Mouse (Mus musculus) megakaryocyte progenitor cell, adult 5-6 weeks (primary cell): ENCODE results near the gene Elk4. TPM values are rescaled to one million over a fixed set of nuclear protein-coding genes. Genes with fewer than 3 reads are reported as not detected.
A peak's percentile ranks its signal among the peaks of the same experiment; 100 is the strongest.

Source experiments
- ATAC-seq: replicated peaks from 2 replicates; pipeline ENCODE4 v1.8.0; 2016; ENCODE audit warnings: mild to moderate bottlenecking, moderate TSS enrichment, inconsistent platforms; ENCODE audit not compliant: poor library complexity
- total RNA-seq, 2 experiments: library from RNA; stranded (forward) in 1 of 2; stranded (reverse) in 1 of 2; fragments of 157-497, 149-512 nt in 1 of 2; fragments of 200-1000 nt in 1 of 2; gene quantifications; 2 replicates each; pipeline versions ENCODE4 v1.2.3 to v1.2.4; 2015 to 2017

The Elk4 gene
- total RNA-seq, 2 experiments from 2014 or later, result 44.3 to 87.7 TPM

DNA sequence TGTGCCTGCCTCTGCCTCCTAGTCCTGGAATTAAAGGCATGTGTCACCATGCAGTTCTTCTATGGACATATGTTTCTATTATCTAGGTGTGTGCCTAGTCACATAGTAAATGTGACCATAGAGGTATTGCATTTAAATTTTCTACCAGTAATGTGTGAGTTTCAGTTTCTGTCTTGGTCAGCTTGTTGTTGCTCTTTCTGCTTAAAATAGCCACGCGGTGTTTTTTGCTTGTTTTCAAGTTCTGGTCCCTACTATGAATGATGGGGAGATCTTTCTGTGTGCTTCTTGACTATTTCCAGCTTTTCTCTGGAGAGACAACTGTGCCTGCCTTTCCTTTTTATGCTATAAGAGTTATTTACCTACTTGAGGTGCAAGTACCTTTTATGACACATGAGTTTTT lies 4.4 kb downstream of the Elk4 start:
- no peak for ATAC-seq

DNA sequence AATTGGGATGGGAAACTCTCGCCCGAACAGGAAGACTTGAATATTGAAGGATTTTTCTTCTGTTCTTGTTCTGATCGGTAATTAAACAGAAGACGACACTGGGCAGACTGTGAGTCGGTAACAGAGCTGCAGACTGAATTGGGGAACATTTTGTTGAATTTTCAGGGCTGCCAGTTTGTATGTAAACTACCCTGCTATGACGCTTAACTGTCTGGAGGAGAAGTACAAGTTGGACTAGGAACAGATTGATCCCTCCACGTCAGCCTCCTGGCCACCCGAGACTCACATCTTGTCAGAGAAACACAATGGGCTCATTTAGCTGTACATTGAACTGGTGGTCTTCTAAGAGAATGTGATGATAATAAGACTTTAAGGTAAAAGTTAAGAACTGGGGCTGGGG lies 5.5 kb downstream of the Elk4 start:
- ATAC-seq, result no peak

GRCm38 (mm10) chr1:132014800-132015199 lies 7.4 kb downstream of the Elk4 start:
- peak; percentile 52; the same call in 1 of the 2 replicates for ATAC-seq

GRCm38 (mm10) chr1:132016691-132017090 lies 9.3 kb downstream of the Elk4 start:
- ATAC-seq, result no peak

DNA sequence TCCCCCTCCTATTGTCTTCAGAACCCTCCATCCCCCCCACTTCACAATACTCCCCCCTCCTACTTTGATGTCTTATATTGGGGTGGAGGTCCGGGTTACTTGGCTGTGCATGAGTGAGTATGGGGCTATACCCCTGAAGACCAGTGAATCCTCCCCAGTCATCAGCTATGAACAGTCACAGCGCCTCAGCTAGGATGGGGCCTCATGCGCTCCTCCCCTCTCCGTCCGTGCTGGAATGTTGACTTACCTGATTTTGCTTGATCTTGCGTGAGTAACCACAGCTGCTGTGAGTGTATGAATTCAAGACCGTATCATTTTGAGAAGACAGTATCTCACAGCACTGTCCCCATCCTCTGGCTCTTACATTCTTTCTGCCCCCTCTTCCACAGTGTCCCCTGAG lies 12.5 kb downstream of the Elk4 start:
- no peak for ATAC-seq

DNA sequence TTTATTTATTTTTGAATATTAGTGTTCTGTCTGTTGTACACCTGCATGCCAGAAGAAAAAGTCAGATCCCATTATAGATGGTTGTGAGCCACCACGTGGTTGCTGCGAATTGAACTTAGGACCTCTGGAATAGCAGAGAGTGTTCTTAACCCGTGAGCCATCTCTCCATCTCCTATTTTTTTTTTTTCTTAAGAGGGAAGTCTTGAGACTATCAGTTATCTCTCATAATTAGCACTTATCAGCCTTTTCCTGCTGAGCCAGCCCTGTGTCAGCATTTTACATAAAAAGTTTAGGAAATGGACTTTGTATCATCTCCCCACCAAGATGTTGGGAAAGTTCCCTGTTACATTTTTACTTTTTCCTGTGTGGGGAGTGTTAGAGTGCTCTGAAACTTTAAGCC lies 14.7 kb downstream of the Elk4 start:
- ATAC-seq, result no peak

GRCm38 (mm10) chr1:132026925-132027646 lies 19.7 kb downstream of the Elk4 start:
- ATAC-seq, result peak; percentile 93

DNA sequence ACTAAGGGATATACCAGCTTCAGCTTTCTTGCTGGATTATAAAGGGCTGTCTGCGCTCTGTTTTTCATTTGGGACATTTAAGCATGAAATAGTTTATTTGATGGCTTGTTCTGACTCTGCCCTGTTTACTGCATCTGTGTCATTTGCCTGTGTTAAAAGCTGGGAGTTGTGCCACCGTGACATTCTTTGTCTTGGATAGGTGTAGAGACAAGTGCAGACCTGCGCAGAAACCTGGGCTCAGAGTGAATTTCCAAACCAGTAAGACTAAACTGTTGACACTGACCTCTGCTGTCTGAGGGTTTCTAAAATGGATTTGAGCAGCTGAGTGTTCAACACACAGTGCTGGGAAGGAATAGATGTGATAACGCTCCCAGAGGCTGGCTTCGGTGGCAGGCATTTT lies 20.6 kb downstream of the Elk4 start:
- no peak for ATAC-seq

- no peak for ATAC-seq
These were observed 21.0 kb downstream of the Elk4 start for GRCm38 (mm10) chr1:132028413-132028812.

DNA sequence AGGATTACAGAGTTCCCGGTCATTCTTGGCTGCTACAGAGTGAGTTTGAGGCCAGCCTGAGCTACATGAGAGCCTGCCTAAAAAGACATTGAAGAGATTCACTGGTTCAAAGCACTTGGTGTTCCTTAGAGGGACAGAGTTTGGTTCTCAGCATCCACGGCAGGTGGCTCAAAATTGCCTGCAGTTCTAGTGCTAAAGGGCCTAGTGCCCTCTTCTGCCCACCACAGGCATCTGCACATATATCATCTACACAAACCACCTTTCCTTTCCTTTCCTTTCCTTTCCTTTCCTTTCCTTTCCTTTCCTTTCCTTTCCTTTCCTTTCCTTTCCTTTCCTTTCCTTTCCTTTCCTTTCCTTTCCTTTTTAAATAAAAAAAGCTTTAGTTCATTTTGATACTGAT lies 23.2 kb downstream of the Elk4 start:
- 0 out of 2 replicates have a peak, but pooled peaks have one; percentile 42 for ATAC-seq

DNA sequence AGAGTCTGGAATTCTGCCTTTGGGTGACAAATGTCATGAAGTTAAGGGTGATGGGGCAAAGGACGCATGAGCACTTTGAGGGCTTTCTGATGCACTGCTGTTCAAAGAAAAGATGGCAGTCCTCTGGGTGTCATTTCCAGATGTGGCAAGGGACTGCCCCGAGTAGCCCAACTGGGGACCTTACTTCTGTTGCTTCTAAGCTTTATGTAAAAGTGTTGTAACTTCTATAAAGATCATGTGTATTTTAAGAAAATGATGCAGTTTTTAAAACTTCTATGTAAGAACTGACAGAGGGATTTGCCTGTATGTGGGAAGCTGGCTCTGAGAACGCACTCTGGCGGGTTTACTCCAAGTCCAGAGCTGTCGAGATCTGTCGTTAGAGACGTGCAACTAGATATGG lies 24.8 kb downstream of the Elk4 start:
- ATAC-seq, result no peak

- no peak for ATAC-seq
These were observed 30.3 kb downstream of the Elk4 start for GRCm38 (mm10) chr1:132037746-132038145.

DNA sequence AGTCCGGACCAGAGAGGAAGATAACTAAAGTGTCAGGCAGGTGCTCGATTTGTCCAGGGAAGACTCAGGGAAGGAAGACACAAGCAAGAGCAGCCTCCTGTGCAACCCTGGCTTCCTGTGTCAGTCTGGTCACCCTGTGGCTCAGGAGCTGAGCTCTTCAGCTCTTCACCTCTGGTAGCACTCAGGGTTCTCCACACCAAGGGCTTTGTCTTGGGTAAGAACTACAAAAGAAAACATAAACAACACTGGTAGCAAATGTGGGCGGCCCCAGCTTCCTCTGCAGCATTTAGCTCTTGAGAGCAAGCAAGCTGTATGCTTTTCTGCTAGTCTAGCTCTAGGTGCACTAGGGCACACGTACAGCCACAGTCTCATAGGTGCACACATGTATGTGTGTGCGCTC lies 31.3 kb downstream of the Elk4 start:
- no peak for ATAC-seq

DNA sequence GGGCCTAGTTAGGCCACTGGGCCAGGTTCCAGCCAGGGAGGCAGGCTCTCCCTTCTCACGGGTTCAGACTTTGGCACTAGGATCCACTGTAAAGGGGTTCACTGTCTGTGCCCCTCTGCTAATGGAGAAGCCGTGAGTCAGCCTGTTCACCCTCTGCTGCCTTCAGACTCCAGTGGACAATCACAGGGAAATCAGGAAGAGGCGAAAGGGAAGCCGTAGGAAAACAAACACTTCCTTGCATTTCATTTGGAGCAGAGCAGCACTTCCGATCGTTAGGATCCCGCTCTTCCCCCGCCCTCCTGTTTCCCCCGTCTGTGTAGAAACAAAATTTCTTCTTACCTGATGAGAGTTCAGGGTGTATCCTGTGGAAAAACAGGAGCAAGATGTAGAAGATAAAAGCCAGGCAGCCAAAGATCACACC lies 32.8 kb downstream of the Elk4 start:
- ATAC-seq, result no peak

DNA sequence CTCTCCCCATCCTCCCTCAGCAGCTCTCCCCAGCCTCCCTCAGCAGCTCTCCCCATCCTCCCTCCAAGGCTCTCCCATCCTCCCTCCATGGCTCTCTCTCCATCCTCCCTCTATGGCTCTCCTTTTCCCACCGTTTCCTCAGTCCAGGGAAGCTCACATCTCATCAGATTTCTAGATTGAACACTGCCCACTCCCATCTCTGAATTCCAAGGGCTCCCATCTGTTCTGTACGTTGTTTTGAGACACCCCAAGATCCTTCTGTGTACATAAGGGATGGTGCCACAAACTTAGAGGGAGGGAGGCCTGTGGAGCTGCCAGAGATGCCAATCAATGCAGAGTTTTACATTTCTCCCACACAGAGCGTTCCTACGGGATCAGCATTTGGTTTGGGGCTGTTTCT lies 36.4 kb downstream of the Elk4 start:
- ATAC-seq, result no peak

- ATAC-seq, result peak; percentile 97
These were observed 38.8 kb downstream of the Elk4 start for GRCm38 (mm10) chr1:132046143-132046735.

- ATAC-seq, result no peak
These were observed 44.3 kb downstream of the Elk4 start for GRCm38 (mm10) chr1:132051746-132052145.

- ATAC-seq, result peak; percentile 81
These were observed 47.0 kb downstream of the Elk4 start for GRCm38 (mm10) chr1:132054387-132054786.

DNA sequence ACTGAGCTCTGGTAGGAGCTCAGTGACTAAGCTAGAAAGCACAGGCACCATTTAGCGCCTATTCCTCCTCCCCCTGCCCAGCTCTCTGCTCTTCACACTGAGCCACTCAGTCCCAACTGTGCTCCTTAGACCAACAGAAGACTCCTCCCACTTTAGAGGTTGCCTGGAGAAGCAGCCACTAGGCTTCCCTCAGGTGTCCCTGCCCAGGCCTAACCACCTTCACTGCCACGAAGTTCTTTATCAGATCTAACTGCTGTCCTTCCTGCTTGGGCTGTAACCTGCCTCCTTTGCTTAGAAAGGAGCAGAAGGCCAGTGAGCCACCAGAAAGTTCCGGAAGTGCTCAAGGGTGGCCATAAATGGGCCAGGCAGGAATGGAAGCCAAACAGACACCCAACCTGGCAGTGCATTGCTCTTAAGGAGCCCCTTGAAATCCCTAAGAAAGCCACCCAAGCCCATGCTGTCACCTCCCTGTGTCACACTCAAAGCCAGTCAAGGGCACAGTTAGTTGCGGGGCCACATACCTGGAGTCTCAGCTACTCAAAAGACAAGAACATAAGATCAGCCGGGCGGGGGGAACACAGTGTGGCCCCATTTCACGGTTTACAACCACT lies 47.8 kb downstream of the Elk4 start:
- 0 out of 2 replicates have a peak, but pooled peaks have one; percentile 15 for ATAC-seq

GRCm38 (mm10) chr1:132058558-132058957 lies 51.2 kb downstream of the Elk4 start:
- ATAC-seq, result no peak

GRCm38 (mm10) chr1:132060036-132060769 lies 52.8 kb downstream of the Elk4 start:
- 0 out of 2 replicates have a peak, but pooled peaks have one; percentile 14 for ATAC-seq
